Mouse (Mus musculus): ENCODE results near the gene Nrxn3. TPM values are rescaled to one million over a fixed set of nuclear protein-coding genes. Genes with fewer than 3 reads are reported as not detected.

Gene Nrxn3
- polyA plus RNA-seq, 1 experiment = 1.0 TPM

DNA sequence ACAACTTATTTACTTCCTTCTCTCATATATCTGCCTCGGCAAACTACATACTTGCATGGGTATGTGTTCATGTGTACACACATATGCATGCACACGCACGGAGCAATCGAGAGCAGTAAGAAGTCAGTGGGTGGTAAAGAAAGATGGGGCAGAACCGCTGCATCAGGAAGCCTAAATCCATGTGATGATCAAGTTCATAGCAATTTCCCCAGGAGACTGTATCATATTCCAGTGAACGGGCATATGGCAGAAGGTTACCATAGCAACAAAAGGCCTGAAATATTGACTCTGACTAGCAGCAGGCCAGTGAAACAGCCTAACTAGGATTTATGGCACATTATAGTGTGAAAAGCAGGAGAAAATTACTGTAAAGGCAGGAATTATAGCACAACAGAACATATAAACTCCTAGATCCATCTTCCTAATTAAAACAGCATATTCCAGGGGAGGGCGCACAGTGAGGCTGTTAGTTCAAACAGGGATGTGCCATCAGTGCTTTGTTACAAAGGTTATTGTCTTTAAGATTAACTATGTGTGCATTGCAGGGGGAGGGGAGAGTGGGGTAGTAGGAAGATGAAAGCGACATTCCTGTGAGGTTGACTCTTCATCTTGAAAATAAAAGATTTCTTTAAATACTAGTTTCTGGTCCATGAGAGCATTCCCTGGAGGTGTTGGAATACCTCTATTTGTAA, 1195.6 kb downstream of the Nrxn3 start:
- no peaks in the 10 kb centered on the region for H3K4me1 ChIP-seq (ENCODE audit: control insufficient read depth, insufficient read depth, low read length)
- WGBS = 81% methylated on average over 8 of the region's 8 CpGs
- TF ChIP-seq POLR2A (IDR thresholded peaks at IDR 0.05; ENCODE audit: borderline replicate concordance, control insufficient read depth, low read depth, low read length) (no peak), CTCF (IDR thresholded peaks at IDR 0.05; ENCODE audit: control insufficient read depth, insufficient read depth, low read length) (no peak)
- no peak overlapping the region for H3K27ac ChIP-seq (ENCODE audit: control insufficient read depth, insufficient read depth, low read depth, low read length, poor library complexity)
- H3K4me3 ChIP-seq (replicated peaks; ENCODE audit: control insufficient read depth, low read depth, low read length) = no peak overlapping the region

DNA sequence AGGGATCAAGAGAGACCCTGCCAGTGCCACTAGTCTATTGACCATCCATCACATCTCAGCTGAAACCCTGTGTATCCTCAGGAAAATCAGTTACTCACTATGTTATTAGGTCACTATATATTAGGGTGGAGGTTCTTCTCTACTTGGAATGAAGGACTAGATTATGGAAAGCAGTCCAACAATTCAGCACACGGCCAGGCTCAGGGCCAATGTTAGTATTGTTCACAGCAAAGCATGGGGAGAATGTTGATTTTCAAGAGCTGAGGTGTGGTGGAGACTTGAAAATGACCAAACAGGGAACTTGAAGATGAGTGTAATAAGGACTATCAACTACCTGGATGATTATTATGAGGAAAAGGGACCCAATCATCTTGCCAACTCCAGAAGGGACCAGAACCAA, 1209.7 kb downstream of the Nrxn3 start:
- 75% methylated on average over 1 of the region's 1 CpGs for WGBS
- Histone ChIP-seq H3K4me1 (ENCODE audit: control insufficient read depth, insufficient read depth, low read length) (no peaks in the 10 kb centered on the region), H3K27ac (ENCODE audit: control insufficient read depth, insufficient read depth, low read depth, low read length, poor library complexity) (no peak overlapping the region), H3K4me3 (replicated peaks; ENCODE audit: control insufficient read depth, low read depth, low read length) (no peak overlapping the region)
- TF ChIP-seq POLR2A (IDR thresholded peaks at IDR 0.05; ENCODE audit: borderline replicate concordance, control insufficient read depth, low read depth, low read length) = no peak
- TF ChIP-seq CTCF (IDR thresholded peaks at IDR 0.05; ENCODE audit: control insufficient read depth, insufficient read depth, low read length) = no peak

DNA sequence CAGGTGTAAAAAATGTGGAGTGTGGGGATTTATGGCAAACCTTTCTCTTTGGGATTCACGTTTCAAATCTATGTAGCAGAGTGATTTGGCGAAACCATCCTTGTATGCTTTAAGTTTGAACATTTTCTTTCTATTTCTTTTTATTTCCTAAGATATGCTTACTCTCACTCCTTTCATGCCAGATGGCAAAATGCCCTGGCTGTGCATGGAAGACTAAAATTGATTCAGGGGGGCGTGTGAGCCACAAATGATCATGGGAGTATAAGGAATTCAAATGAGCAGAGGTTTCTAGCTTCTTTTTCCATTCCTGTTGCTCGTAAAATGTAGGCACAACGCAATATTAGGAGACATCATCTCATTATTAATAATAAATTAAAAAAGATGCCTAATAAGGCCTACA, 1211.0 kb downstream of the Nrxn3 start:
- Histone ChIP-seq H3K4me3 (replicated peaks; ENCODE audit: control insufficient read depth, low read depth, low read length) (no peak overlapping the region), H3K4me1 (ENCODE audit: control insufficient read depth, insufficient read depth, low read length) (no peaks in the 10 kb centered on the region), H3K27ac (ENCODE audit: control insufficient read depth, insufficient read depth, low read depth, low read length, poor library complexity) (no peak overlapping the region)
- 82% methylated on average over 5 of the region's 5 CpGs for WGBS
- TF ChIP-seq CTCF (IDR thresholded peaks at IDR 0.05; ENCODE audit: control insufficient read depth, insufficient read depth, low read length) (no peak), POLR2A (IDR thresholded peaks at IDR 0.05; ENCODE audit: borderline replicate concordance, control insufficient read depth, low read depth, low read length) (no peak)

- no peaks in the 10 kb centered on the region for H3K4me1 ChIP-seq (ENCODE audit: control insufficient read depth, insufficient read depth, low read length)
- no peak overlapping the region for H3K4me3 ChIP-seq (replicated peaks; ENCODE audit: control insufficient read depth, low read depth, low read length)
- 5% methylated on average over 2 of the region's 2 CpGs for WGBS
- no peak overlapping the region for H3K27ac ChIP-seq (ENCODE audit: control insufficient read depth, insufficient read depth, low read depth, low read length, poor library complexity)
- TF ChIP-seq POLR2A (IDR thresholded peaks at IDR 0.05; ENCODE audit: borderline replicate concordance, control insufficient read depth, low read depth, low read length) (no peak), CTCF (IDR thresholded peaks at IDR 0.05; ENCODE audit: control insufficient read depth, insufficient read depth, low read length) (no peak)
These were observed 1218.1 kb downstream of the Nrxn3 start for GRCm38 (mm10) chr12:89940746-89941145.

DNA sequence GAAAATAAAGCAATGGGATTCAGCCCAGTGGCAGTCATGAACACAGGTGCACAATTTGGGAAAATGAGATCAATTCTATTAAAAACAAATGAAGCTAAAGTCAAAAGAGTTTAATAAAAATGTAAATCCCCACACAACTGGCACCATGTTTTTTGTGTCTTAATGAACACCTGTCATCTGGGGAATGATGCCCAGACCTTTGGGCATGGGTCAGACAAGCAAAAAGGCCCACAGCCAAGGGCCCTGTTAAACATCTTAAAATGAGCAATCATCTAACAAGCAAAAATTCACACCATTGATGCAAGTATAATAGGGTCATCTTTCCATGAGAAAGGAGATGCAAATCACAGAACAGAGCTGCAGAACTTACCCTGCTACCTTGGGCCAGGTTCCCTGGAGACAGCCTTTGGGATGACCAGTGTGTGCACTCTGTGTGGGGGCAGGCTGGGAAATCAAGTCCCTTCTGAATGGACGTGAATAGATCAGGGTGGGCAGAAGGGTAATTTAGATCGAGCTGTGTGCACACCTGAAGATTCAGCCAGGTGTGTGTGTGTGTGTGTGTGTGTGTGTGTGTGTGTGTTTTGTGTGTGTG, 1223.3 kb downstream of the Nrxn3 start:
- no peak overlapping the region for H3K4me3 ChIP-seq (replicated peaks; ENCODE audit: control insufficient read depth, low read depth, low read length)
- no peak for TF ChIP-seq CTCF (IDR thresholded peaks at IDR 0.05; ENCODE audit: control insufficient read depth, insufficient read depth, low read length)
- no peak for TF ChIP-seq POLR2A (IDR thresholded peaks at IDR 0.05; ENCODE audit: borderline replicate concordance, control insufficient read depth, low read depth, low read length)
- no peaks in the 10 kb centered on the region for H3K4me1 ChIP-seq (ENCODE audit: control insufficient read depth, insufficient read depth, low read length)
- no peak overlapping the region for H3K27ac ChIP-seq (ENCODE audit: control insufficient read depth, insufficient read depth, low read depth, low read length, poor library complexity)
- 69% methylated on average over 2 of the region's 2 CpGs for WGBS

DNA sequence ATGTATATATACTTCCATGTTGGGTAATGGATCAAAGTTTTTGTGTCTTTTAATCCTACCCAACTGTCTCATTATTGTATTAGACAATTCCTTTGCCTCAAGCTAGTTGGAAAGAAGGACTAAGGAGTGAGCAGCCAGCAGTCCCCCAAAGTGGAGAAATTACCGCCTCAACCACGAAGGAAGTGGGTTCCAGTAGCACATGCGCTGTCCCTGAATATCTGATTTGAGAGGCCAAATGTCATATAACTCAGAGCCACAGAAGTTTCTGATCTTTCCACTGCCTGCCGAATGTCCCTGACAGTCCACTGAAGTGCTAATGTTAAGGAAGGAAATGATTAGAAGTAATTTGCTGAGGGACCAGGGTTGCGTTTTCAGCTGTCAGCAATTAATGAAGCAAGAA, 1223.8 kb downstream of the Nrxn3 start:
- Histone ChIP-seq H3K27ac (ENCODE audit: control insufficient read depth, insufficient read depth, low read depth, low read length, poor library complexity) (no peak overlapping the region), H3K4me3 (replicated peaks; ENCODE audit: control insufficient read depth, low read depth, low read length) (no peak overlapping the region), H3K4me1 (ENCODE audit: control insufficient read depth, insufficient read depth, low read length) (no peaks in the 10 kb centered on the region)
- WGBS = 4% methylated on average over 5 of the region's 5 CpGs
- TF ChIP-seq CTCF (IDR thresholded peaks at IDR 0.05; ENCODE audit: control insufficient read depth, insufficient read depth, low read length) = no peak

- H3K4me1 ChIP-seq (ENCODE audit: control insufficient read depth, insufficient read depth, low read length) = no peaks in the 10 kb centered on the region
- no peak overlapping the region for H3K4me3 ChIP-seq (replicated peaks; ENCODE audit: control insufficient read depth, low read depth, low read length)
- H3K27ac ChIP-seq (ENCODE audit: control insufficient read depth, insufficient read depth, low read depth, low read length, poor library complexity) = no peak overlapping the region
- TF ChIP-seq POLR2A (IDR thresholded peaks at IDR 0.05; ENCODE audit: borderline replicate concordance, control insufficient read depth, low read depth, low read length) = no peak
- no peak for TF ChIP-seq CTCF (IDR thresholded peaks at IDR 0.05; ENCODE audit: control insufficient read depth, insufficient read depth, low read length)
These were observed 1230.6 kb downstream of the Nrxn3 start for GRCm38 (mm10) chr12:89953237-89953636.

GRCm38 (mm10) chr12:89953649-89954048, 1231.0 kb downstream of the Nrxn3 start:
- Histone ChIP-seq H3K4me3 (replicated peaks; ENCODE audit: control insufficient read depth, low read depth, low read length) (no peak overlapping the region), H3K4me1 (ENCODE audit: control insufficient read depth, insufficient read depth, low read length) (no peaks in the 10 kb centered on the region), H3K27ac (ENCODE audit: control insufficient read depth, insufficient read depth, low read depth, low read length, poor library complexity) (no peak overlapping the region)
- WGBS = 43% methylated on average over 3 of the region's 3 CpGs
- TF ChIP-seq CTCF (IDR thresholded peaks at IDR 0.05; ENCODE audit: control insufficient read depth, insufficient read depth, low read length) = no peak
- TF ChIP-seq POLR2A (IDR thresholded peaks at IDR 0.05; ENCODE audit: borderline replicate concordance, control insufficient read depth, low read depth, low read length) = no peak
